Mouse (Mus musculus) brain, embryonic 18.5 days (tissue): Measurements from ENCODE around the gene Rai14.

ENCODE experiments used
- DNase-seq: peaks from one replicate; pipeline ENCODE4 v3.0.0-alpha.2; 2012; ENCODE audit warnings: low read depth, low spot score

The Rai14 gene

GRCm38 (mm10) chr15:10690219-10690618 is 24.2 kb downstream of the Rai14 start:
- DNase-seq = no peak

GRCm38 (mm10) chr15:10689304-10689703 is 25.1 kb downstream of the Rai14 start:
- no peak for DNase-seq

- no peak for DNase-seq
Measured at GRCm38 (mm10) chr15:10688686-10689085, 25.7 kb downstream of the Rai14 start.

GRCm38 (mm10) chr15:10687365-10687764 is 27.1 kb downstream of the Rai14 start:
- DNase-seq = no peak

GRCm38 (mm10) chr15:10685692-10686430 is 28.6 kb downstream of the Rai14 start:
- no peak for DNase-seq

- no peak for DNase-seq
Measured at GRCm38 (mm10) chr15:10683687-10684203, 30.7 kb downstream of the Rai14 start.

GRCm38 (mm10) chr15:10680514-10680913 is 33.9 kb downstream of the Rai14 start:
- no peak for DNase-seq

DNA sequence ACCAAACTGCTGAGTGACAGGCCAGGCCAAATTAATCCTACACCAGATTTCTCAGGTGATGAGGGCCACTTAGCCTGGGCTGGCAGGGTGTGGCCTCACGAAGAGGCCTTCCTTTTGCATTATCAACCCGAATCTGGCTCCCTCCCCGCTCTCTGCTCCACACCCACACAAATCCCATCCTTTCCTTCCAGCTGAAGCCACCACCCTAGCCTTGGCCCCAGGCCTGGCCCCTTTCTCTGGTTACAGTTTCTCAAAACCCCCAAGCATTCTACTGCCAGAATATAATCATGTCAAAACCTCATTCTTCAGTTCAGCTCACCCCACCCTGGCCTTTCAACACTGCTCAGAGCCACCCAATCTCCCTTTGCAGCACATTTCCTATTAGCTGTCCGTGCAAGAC is 34.9 kb downstream of the Rai14 start:
- DNase-seq = no peak

GRCm38 (mm10) chr15:10675801-10676200 is 38.6 kb downstream of the Rai14 start:
- no peak for DNase-seq

- no peak for DNase-seq
Measured at GRCm38 (mm10) chr15:10672880-10673279, 41.5 kb downstream of the Rai14 start.

GRCm38 (mm10) chr15:10671868-10672267 is 42.6 kb downstream of the Rai14 start:
- no peak for DNase-seq

DNA sequence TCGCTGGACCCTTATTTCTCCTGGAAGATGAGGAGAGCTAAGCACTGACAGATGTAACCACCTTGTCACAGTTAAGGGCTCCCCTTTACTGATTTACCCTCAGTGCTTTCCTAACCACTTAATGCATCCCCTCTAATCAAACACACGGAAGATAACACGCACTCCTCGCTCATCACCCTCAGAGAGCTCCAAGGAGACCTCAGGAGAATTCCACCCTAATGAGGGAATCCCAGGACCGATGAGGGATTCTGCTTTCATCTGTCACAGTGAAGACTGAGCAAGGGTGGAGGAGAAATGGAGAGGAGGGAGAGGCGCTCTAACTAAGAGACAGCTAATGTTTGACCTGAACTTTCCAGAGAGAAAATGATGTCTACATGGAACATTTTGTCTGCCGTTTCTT is 44.3 kb downstream of the Rai14 start:
- DNase-seq = no peak

DNA sequence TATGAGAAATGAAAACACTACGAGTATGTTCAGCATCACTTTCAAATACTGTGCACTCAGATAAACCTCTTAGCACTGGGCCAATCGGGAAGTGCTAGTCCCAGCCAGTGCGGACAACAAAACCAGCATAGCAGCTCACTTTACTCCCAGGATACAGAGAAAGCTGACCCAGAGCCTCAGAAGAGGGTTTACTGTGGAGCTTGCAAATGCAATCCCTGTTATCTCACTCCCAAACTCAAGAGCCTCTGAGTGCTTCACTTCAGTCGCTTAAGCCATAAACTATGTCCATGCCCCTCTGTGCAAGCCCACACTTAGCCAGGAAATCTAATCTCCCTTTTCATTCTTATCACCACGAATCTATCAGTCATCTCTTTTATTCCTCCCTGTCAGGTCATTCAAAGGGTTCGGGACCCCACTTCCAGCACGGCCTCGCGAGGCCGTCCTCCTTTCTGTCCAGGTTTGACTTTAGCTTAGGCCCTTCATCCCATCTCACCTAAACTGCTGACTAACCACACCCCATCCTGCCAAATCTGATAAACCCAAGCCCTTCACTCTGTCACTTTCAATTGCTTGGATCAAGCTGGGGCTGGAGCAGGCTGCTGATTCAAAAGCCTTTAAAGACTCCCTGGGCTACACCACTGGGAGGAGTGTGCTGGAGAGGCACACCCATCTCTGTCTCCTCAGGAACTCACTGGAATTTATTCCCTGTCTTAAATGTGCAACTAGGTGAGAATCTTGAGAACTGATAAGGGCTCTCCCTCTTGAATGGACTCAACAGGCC is 46.1 kb downstream of the Rai14 start:
- DNase-seq = no peak

DNA sequence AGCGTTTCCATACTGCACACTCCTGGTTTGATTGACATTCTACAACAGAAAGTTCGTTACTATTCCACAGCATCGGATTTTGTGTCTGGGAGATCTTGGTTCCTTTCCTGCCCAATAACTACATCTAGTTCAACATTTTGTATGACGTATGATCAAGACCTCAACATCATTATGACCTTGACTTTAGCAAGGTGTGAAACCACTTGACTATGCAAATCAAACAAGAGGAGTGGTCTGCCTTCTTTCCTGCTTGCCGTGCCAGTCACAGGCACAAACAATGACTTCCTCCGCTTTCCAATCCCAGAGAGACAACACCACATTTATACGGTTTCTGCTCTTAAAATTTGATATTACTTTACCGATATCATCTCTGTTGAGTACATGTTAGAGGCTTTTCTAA is 48.6 kb downstream of the Rai14 start:
- DNase-seq = no peak

DNA sequence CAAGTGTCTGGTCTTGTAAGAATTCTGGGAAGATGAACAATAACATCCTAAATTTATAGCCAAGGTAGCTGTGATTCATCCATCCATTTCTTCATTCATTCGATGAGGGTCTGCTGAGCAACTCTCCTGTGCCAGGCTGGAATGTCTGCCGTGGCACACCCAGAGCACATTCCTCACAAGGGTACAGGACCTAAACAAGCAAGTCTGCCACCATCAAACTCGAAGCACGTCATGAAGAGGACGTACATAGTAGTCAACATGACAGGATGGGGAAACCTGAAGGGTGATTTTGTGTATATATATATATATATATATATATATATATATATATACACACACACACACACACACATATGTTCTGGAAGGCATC is 49.9 kb downstream of the Rai14 start:
- no peak for DNase-seq

GRCm38 (mm10) chr15:10663793-10664528 is 50.5 kb downstream of the Rai14 start:
- DNase-seq = no peak

DNA sequence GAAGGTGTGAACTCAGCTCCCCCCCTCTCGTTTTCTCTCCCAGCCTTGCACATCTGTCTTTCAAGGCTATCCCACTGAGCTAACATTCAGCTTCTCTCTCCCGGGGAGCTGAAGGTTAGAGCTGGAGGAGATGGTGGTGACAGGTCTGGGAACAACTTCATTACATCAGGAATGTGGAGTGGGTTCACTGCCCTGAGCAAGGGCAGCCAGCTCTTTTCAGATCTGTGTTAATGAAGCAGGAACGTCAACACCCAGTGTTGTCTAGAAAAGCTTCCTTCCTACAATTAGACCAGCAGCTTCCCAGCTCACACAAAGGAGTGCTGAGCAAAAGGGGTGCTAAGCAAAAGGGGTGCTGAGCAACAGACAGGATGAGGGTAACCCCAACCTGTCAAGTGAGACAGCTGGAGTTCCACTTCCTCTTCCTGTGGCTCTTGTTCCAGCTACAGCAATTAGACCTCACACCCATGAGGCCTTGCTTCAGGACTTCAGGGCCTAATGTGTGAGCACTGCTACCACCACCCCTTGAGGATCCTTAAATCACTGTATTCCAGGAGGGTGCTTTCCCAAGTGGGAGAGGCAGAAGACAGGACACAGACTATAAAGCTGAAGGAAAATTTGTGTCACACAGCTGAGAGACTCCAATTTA is 52.3 kb downstream of the Rai14 start:
- DNase-seq = no peak

DNA sequence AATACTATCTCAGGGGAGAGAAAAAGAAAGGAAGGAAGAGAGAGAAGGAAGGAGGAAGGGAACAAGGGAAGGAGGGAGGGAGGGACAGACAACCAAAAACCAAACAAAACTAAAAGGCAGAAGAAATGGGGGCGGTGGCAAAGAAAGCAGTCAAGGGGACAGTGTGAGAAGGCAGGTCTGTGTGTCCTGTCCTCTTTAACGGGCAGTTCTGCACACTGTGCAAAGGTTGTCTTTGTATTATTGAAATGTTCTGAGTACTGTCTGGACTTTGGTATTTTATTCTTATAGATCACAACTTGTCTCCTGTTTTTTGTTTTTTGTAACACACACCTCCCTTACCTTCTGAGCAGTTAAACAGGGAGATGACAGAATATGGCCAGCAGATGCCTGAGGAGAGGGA is 55.6 kb downstream of the Rai14 start:
- no peak for DNase-seq

DNA sequence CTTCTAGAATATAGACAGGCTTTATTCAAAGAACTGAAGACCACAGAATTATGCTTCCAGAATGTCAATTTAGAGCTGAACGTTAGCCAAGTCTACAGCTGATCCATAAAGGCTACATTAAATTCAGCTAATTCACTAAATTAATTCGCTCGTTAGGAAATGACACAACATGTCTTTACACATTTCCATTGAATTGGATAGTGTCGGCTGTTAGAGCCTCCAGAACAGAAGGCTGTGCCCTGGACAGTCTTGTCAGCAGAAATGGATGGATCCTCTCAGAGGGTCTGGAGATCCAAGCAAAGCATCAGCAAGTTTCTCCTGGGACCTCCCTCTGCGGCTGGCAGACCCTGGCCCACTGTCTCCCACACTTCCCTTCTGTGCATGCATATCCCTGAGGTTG is 58.3 kb downstream of the Rai14 start:
- DNase-seq = no peak

DNA sequence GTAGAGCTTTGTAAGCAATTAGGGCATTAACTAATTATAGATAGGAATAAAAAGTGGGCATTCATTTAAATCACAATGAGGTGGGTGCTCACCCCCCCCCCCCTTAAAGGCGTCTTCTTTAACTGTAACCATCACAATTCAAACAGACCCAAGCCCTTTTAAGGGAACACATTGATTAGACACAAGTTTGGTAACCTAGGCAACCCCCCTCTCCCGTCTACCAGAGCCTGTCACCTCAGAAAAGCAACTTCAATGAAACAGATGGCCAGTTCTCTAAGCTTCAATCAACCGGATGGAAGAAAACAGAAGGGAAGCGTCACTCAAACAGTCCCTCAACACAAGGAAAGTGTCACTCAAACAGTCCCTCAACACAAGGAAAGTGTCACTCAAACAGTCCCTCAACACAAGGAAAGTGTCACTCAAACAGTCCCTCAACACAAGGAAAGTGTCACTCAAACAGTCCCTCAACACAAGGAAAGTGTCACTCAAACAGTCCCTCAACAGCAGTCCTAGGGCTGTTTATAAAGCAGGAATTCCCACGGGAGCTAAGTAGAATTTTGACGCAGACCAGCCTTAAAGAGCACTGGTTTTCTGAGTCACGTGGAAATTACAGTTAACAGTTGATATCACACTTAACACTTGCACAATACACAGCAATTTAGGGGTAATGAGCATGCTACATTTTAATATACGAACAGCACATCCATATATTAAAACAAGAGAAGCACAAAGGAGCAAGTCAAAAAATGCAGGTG is 59.1 kb downstream of the Rai14 start:
- DNase-seq = peak; percentile 61

GRCm38 (mm10) chr15:10654696-10655095 is 59.7 kb downstream of the Rai14 start:
- no peak for DNase-seq
